Mouse (Mus musculus) stomach, postnatal 0 days (tissue): ENCODE results near the gene Rftn1. TPM values are rescaled to one million over a fixed set of nuclear protein-coding genes. Genes with fewer than 3 reads are reported as not detected.

Source experiments
- ATAC-seq: fragments of 200-750 bp; cut with Nextera tagmentation; 2 replicates; pipeline ENCODE4 v1.8.0; 2017; ENCODE audit not compliant: low FRiP score, low TSS enrichment
- DNase-seq: peaks from one replicate; pipeline ENCODE4 v3.0.0-alpha.2; 2016; ENCODE audit warnings: low spot score
- H3K27ac ChIP-seq: fragments of 300-500 bp; sonication (generic); replicated peaks from 2 replicates; pipeline ENCODE4 v1.5.1; 2014; ENCODE audit warnings: mild to moderate bottlenecking, control low read depth
- H3K27me3 ChIP-seq: fragments of 300-500 bp; sonication (generic); 2 replicates; pipeline ENCODE4 v1.6.1; 2014; ENCODE audit warnings: low read length; ENCODE audit not compliant: control insufficient read depth, insufficient read depth
- H3K36me3 ChIP-seq: fragments of 300-500 bp; sonication (generic); 2 replicates; pipeline ENCODE4 v1.6.1; 2014; ENCODE audit warnings: low read length, mixed read lengths; ENCODE audit not compliant: control insufficient read depth, insufficient read depth
- H3K4me1 ChIP-seq: fragments of 300-500 bp; sonication (generic); replicated peaks from 2 replicates; pipeline ENCODE4 v1.6.1; 2014; ENCODE audit warnings: antibody characterized with exemption; ENCODE audit not compliant: control insufficient read depth, insufficient read depth
- H3K4me2 ChIP-seq: fragments of 300-500 bp; sonication (generic); replicated peaks from 2 replicates; pipeline ENCODE4 v1.6.1; 2014; ENCODE audit warnings: low read depth, mild to moderate bottlenecking, control low read depth, moderate library complexity
- H3K4me3 ChIP-seq: fragments of 300-500 bp; sonication (generic); 2 replicates; pipeline ENCODE4 v1.5.1; 2014; ENCODE audit warnings: low read depth, low read length, control low read depth
- H3K9ac ChIP-seq: fragments of 300-500 bp; sonication (generic); 2 replicates; pipeline ENCODE4 v1.6.1; 2014; ENCODE audit warnings: mild to moderate bottlenecking, low read length, control low read depth, mixed read lengths
- H3K9me3 ChIP-seq: fragments of 300-500 bp; sonication (generic); 2 replicates; pipeline ENCODE4 v1.6.1; 2016; ENCODE audit warnings: low read length; ENCODE audit not compliant: control insufficient read depth
- CTCF ChIP-seq: IDR thresholded peaks from 2 replicates; pipeline ENCODE4 v1.5.1; 2016; ENCODE audit warnings: antibody characterized with exemption, low read depth, mild to moderate bottlenecking, moderate library complexity
- EP300 ChIP-seq: optimal IDR thresholded peaks from 2 replicates; pipeline ENCODE3; 2016; ENCODE audit warnings: antibody characterized with exemption
- WGBS: fragments of 180-500 bp; shearing (Covaris S2); extraction: QIAGEN DNeasy Blood & Tissue Kit; methylation state at CpG from one replicate; pipeline ENCODE4 v1.1.7; 2014; 5-methylcytosine and 5-hydroxymethylcytosine counted together
- polyA plus RNA-seq: library from polyadenylated mRNA; unstranded; fragments of >200 nt; fragmentation: Nextera tagmentation; extraction: Ambion mirVana; gene quantifications from 2 replicates; pipeline ENCODE4 v1.2.1, GENCODE M21; 2015

Gene Rftn1
- polyA plus RNA-seq, 1 experiment from 2014 or later: 7.1 TPM

DNA sequence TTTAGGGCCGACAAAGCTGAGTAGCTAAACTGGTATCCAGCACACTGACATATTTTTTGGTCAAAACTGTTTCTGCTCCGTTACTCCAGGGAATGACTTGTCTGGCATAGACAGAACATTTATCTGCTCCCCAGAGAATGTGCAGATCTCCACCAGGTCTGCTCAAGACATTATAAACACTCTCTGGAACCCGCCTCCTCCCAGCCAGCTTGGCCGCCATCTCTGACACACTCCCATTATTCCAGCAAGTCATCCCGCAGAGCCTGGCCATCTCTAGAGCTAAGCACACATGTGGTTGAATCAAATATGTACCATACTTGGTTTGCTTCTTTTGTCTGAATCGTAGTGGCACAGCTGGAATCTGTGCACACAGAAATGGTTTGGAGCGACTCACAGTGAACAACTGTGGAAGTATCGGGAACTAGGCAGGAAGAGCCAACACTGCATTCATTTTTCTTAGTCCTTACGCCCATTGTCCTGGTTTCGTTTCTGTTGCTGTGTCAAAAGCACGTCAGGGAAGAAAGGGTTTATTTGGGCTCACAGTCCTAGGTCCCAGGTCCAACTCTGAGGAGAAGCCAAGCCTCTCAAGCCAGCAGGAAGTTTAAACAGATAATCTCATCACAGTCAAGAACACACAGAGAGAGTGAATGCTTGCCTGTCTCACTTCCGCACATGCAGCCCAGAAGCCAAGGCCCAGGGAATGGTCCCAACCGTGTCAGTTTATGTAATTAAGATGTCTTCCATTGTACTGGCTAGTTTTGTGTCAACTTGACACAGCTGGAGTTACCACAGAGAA is 126.4 kb downstream of the Rftn1 start:
- 70% methylated on average over 13 of the region's 13 CpGs for WGBS

GRCm38 (mm10) chr17:50062649-50063048 is 127.8 kb downstream of the Rftn1 start:
- Histone ChIP-seq H3K9ac (no peak overlapping the region), H3K9me3 (no peaks in the 10 kb centered on the region), H3K27ac (no peak overlapping the region), H3K27me3 (no peaks in the 10 kb centered on the region), H3K36me3 (no peaks in the 10 kb centered on the region), H3K4me2 (no peak overlapping the region), H3K4me1 (no peaks in the 10 kb centered on the region), H3K4me3 (no peak overlapping the region)
- TF ChIP-seq CTCF: no peak
- no peak for TF ChIP-seq EP300
- no peak for DNase-seq
- WGBS: 68% methylated on average over 4 of the region's 4 CpGs
- no peak for ATAC-seq

More for the DNA sequence above, 126.4 kb downstream of the Rftn1 start:
- TF ChIP-seq EP300 (no peak), CTCF (no peak)
- Histone ChIP-seq H3K36me3 (no peaks in the 10 kb centered on the region), H3K9ac (no peak overlapping the region), H3K4me1 (no peaks in the 10 kb centered on the region), H3K9me3 (no peaks in the 10 kb centered on the region), H3K27me3 (no peaks in the 10 kb centered on the region), H3K4me3 (no peak overlapping the region), H3K4me2 (no peak overlapping the region), H3K27ac (no peak overlapping the region)
- no peak for ATAC-seq
- no peak for DNase-seq

GRCm38 (mm10) chr17:50061446-50061845 is 129.0 kb downstream of the Rftn1 start:
- 84% methylated on average over 4 of the region's 4 CpGs for WGBS
- H3K4me1 ChIP-seq: no peaks in the 10 kb centered on the region
- H3K27me3 ChIP-seq: no peaks in the 10 kb centered on the region
- H3K4me2 ChIP-seq: no peak overlapping the region
- H3K27ac ChIP-seq: no peak overlapping the region
- H3K4me3 ChIP-seq: no peak overlapping the region
- no peaks in the 10 kb centered on the region for H3K36me3 ChIP-seq
- H3K9ac ChIP-seq: no peak overlapping the region
- DNase-seq (no peak), ATAC-seq (no peak)
- H3K9me3 ChIP-seq: no peaks in the 10 kb centered on the region
- TF ChIP-seq EP300: no peak
- no peak for TF ChIP-seq CTCF

DNA sequence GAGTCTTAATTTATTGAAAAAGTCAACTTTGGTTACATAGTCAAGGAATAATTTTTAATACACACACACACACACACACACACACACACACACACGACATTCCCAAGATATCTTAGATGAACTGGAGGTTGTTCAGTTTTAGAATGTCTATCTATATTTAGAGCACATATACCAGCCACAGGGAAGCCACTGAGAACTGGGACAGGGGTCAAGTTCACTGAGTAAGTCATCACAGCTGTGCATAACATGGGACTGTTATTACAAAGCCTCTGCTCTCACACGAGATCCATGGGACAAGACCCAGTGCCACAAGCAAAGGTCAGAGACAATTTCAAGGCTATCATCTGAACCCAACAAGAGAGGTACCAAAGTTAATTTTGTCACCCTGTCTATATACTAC is 130.3 kb downstream of the Rftn1 start:
- Histone ChIP-seq H3K9ac (no peak overlapping the region), H3K4me3 (no peak overlapping the region), H3K27me3 (no peaks in the 10 kb centered on the region), H3K9me3 (no peaks in the 10 kb centered on the region), H3K36me3 (no peaks in the 10 kb centered on the region), H3K27ac (no peak overlapping the region), H3K4me1 (no peaks in the 10 kb centered on the region), H3K4me2 (no peak overlapping the region)
- TF ChIP-seq EP300: no peak
- no peak for TF ChIP-seq CTCF
- ATAC-seq (no peak), DNase-seq (no peak)
- WGBS: 46% methylated on average over 2 of the region's 2 CpGs

GRCm38 (mm10) chr17:50059417-50059816 is 131.1 kb downstream of the Rftn1 start:
- ATAC-seq (no peak), DNase-seq (no peak)
- no peaks in the 10 kb centered on the region for H3K27me3 ChIP-seq
- TF ChIP-seq EP300 (no peak), CTCF (no peak)
- no peak overlapping the region for H3K27ac ChIP-seq
- H3K36me3 ChIP-seq: no peaks in the 10 kb centered on the region
- no peak overlapping the region for H3K4me2 ChIP-seq
- no peaks in the 10 kb centered on the region for H3K4me1 ChIP-seq
- H3K9ac ChIP-seq: no peak overlapping the region
- H3K4me3 ChIP-seq: no peak overlapping the region
- WGBS: 82% methylated on average over 5 of the region's 5 CpGs
- no peaks in the 10 kb centered on the region for H3K9me3 ChIP-seq

DNA sequence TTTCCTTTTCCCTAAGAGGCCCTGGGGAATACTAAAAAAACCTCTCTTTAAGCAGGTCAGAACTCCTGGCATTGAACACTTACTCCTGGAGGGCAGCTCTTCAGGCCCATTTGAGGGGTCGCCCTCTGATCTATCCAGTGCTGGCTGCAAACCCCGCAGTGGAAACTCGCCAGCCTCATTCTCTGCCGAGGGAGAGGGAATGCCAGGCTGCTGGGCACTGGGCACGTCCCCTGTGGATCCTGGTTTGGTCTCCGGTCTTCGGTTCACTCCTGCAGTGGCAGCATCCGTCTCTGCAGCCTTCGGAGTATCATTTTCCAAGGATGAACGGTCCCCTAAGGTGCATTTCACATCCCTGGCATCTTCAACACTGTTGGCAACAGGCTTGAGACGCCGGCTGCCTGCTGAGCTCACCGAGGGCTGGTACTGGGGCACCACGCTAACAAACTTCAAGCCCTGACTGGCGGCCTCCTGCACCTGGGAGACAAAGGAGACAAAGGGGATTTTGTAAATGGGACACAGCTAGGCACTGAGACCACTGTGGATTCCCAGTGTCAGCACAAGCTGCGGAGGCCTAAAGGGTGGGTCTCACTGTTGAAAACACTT is 135.2 kb downstream of the Rftn1 start:
- Histone ChIP-seq H3K4me2 (no peak overlapping the region), H3K27me3 (no peaks in the 10 kb centered on the region), H3K4me1 (no peaks in the 10 kb centered on the region), H3K36me3 (no peaks in the 10 kb centered on the region), H3K27ac (no peak overlapping the region), H3K9ac (no peak overlapping the region), H3K9me3 (no peaks in the 10 kb centered on the region), H3K4me3 (no peak overlapping the region)
- 78% methylated on average over 16 of the region's 16 CpGs for WGBS
- DNase-seq: no peak
- TF ChIP-seq EP300 (no peak), CTCF (no peak)
- no peak for ATAC-seq
